Mouse (Mus musculus): Measurements from ENCODE around the gene Notch3. TPM values are rescaled to one million over a fixed set of nuclear protein-coding genes. Genes with fewer than 3 reads are reported as not detected.
"Not testable (repeated sequence)": the region's sequence is repeated elsewhere in the genome, so short reads cannot be mapped to it uniquely, and the experiment has no call there.

Gene Notch3
- polyA plus RNA-seq, 1 experiment: 7.5 TPM

GRCm38 (mm10) chr17:32122587-32122970 is 44.1 kb downstream of the Notch3 start:
- TF ChIP-seq POLR2A (IDR thresholded peaks at IDR 0.05; ENCODE audit: extremely low read depth, insufficient read depth, low read length) (no peak), CTCF (IDR thresholded peaks at IDR 0.05; ENCODE audit: extremely low read depth, insufficient read depth, low read length) (no peak)
- Histone ChIP-seq H3K27ac (ENCODE audit: insufficient read depth, low read length) (peak overlapping the region; percentile 70; the same call in 1 of the 2 replicates), H3K4me3 (ENCODE audit: insufficient read depth, low read length) (no peak overlapping the region), H3K4me1 (ENCODE audit: control insufficient read depth, insufficient read depth, low read length) (peaks cover under 1% of the 10 kb centered on the region; the same call in 1 of the 2 replicates)

GRCm38 (mm10) chr17:32121833-32122586 is 44.6 kb downstream of the Notch3 start:
- H3K4me1 ChIP-seq (ENCODE audit: control insufficient read depth, insufficient read depth, low read length): peaks cover 3% of the 10 kb centered on the region
- peak overlapping the region; percentile 70; the same call in 1 of the 2 replicates for H3K27ac ChIP-seq (ENCODE audit: insufficient read depth, low read length)

GRCm38 (mm10) chr17:32120771-32121532 is 45.7 kb downstream of the Notch3 start:
- Histone ChIP-seq H3K4me1 (ENCODE audit: control insufficient read depth, insufficient read depth, low read length) (peaks cover 3% of the 10 kb centered on the region), H3K27ac (ENCODE audit: insufficient read depth, low read length) (no peak overlapping the region), H3K4me3 (ENCODE audit: insufficient read depth, low read length) (no peak overlapping the region)
- TF ChIP-seq POLR2A (IDR thresholded peaks at IDR 0.05; ENCODE audit: extremely low read depth, insufficient read depth, low read length): no peak
- no peak for TF ChIP-seq CTCF (IDR thresholded peaks at IDR 0.05; ENCODE audit: extremely low read depth, insufficient read depth, low read length)

More at GRCm38 (mm10) chr17:32121833-32122586, 44.6 kb downstream of the Notch3 start:
- H3K4me3 ChIP-seq (ENCODE audit: insufficient read depth, low read length): no peak overlapping the region
- TF ChIP-seq POLR2A (IDR thresholded peaks at IDR 0.05; ENCODE audit: extremely low read depth, insufficient read depth, low read length) (no peak), CTCF (IDR thresholded peaks at IDR 0.05; ENCODE audit: extremely low read depth, insufficient read depth, low read length) (no peak)

- H3K27ac ChIP-seq (ENCODE audit: insufficient read depth, low read length): no peak overlapping the region
- TF ChIP-seq POLR2A (IDR thresholded peaks at IDR 0.05; ENCODE audit: extremely low read depth, insufficient read depth, low read length) (no peak), CTCF (IDR thresholded peaks at IDR 0.05; ENCODE audit: extremely low read depth, insufficient read depth, low read length) (no peak)
- no peak overlapping the region for H3K4me3 ChIP-seq (ENCODE audit: insufficient read depth, low read length)
- H3K4me1 ChIP-seq (ENCODE audit: control insufficient read depth, insufficient read depth, low read length): peaks cover 5% of the 10 kb centered on the region
Measured at GRCm38 (mm10) chr17:32119196-32119595, 47.5 kb downstream of the Notch3 start.

GRCm38 (mm10) chr17:32118484-32118883 is 48.2 kb downstream of the Notch3 start:
- H3K4me3 ChIP-seq (ENCODE audit: insufficient read depth, low read length): no peak overlapping the region
- TF ChIP-seq POLR2A (IDR thresholded peaks at IDR 0.05; ENCODE audit: extremely low read depth, insufficient read depth, low read length) (no peak), CTCF (IDR thresholded peaks at IDR 0.05; ENCODE audit: extremely low read depth, insufficient read depth, low read length) (no peak)
- H3K27ac ChIP-seq (ENCODE audit: insufficient read depth, low read length): no peak overlapping the region
- H3K4me1 ChIP-seq (ENCODE audit: control insufficient read depth, insufficient read depth, low read length): peaks cover 5% of the 10 kb centered on the region

GRCm38 (mm10) chr17:32117872-32118421 is 48.7 kb downstream of the Notch3 start:
- not testable (repeated sequence) for H3K27ac ChIP-seq (ENCODE audit: insufficient read depth, low read length); H3K4me1 ChIP-seq (ENCODE audit: control insufficient read depth, insufficient read depth, low read length); H3K4me3 ChIP-seq (ENCODE audit: insufficient read depth, low read length)
- TF ChIP-seq POLR2A (IDR thresholded peaks at IDR 0.05; ENCODE audit: extremely low read depth, insufficient read depth, low read length): 0 out of 2 replicates have a peak, but pooled peaks have one; percentile 24

GRCm38 (mm10) chr17:32117287-32117871 is 49.3 kb downstream of the Notch3 start:
- TF ChIP-seq CTCF (IDR thresholded peaks at IDR 0.05; ENCODE audit: extremely low read depth, insufficient read depth, low read length): no peak
- no peak for TF ChIP-seq POLR2A (IDR thresholded peaks at IDR 0.05; ENCODE audit: extremely low read depth, insufficient read depth, low read length)
- H3K4me3 ChIP-seq (ENCODE audit: insufficient read depth, low read length): no peak overlapping the region
- peaks cover 5% of the 10 kb centered on the region for H3K4me1 ChIP-seq (ENCODE audit: control insufficient read depth, insufficient read depth, low read length)
- peak overlapping the region; percentile 60; the same call in 1 of the 2 replicates for H3K27ac ChIP-seq (ENCODE audit: insufficient read depth, low read length)

GRCm38 (mm10) chr17:32116586-32117286 is 49.9 kb downstream of the Notch3 start:
- Histone ChIP-seq H3K27ac (ENCODE audit: insufficient read depth, low read length) (no peak overlapping the region), H3K4me1 (ENCODE audit: control insufficient read depth, insufficient read depth, low read length) (peaks cover 5% of the 10 kb centered on the region), H3K4me3 (ENCODE audit: insufficient read depth, low read length) (no peak overlapping the region)
- no peak for TF ChIP-seq POLR2A (IDR thresholded peaks at IDR 0.05; ENCODE audit: extremely low read depth, insufficient read depth, low read length)
- no peak for TF ChIP-seq CTCF (IDR thresholded peaks at IDR 0.05; ENCODE audit: extremely low read depth, insufficient read depth, low read length)

GRCm38 (mm10) chr17:32114486-32114885 is 52.2 kb downstream of the Notch3 start:
- H3K27ac ChIP-seq (ENCODE audit: insufficient read depth, low read length); H3K4me1 ChIP-seq (ENCODE audit: control insufficient read depth, insufficient read depth, low read length): not testable (repeated sequence)
- H3K4me3 ChIP-seq (ENCODE audit: insufficient read depth, low read length): peak overlapping the region; percentile 87

All from cortical plate, adult 2 months (tissue).